Mouse (Mus musculus): ENCODE results near the gene E2f1.

GRCm38 (mm10) chr2:154613118-154614115, 43.7 kb upstream of the E2f1 start, which contains the start of the genes Zfp341 and 4930519P11Rik:
- TF ChIP-seq GATA1 (IDR thresholded peaks at IDR 0.05; ENCODE audit: borderline replicate concordance, low read length) (no peak), FLI1 (IDR thresholded peaks at IDR 0.05; ENCODE audit: low read length) (no peak)

Data from megakaryocyte, embryonic 14.5 days (primary cell).